Mouse (Mus musculus): ENCODE results near the gene Car11. TPM values are rescaled to one million over a fixed set of nuclear protein-coding genes. Genes with fewer than 3 reads are reported as not detected.
A peak's percentile ranks its signal among the peaks of the same experiment; 100 is the strongest.

The Car11 gene
- polyA plus RNA-seq, 1 experiment: not detected

- no peak overlapping the region for H3K4me3 ChIP-seq (ENCODE audit: insufficient read depth, low read depth, low read length)
- no peak overlapping the region for H3K27ac ChIP-seq (ENCODE audit: insufficient read depth, low read depth, low read length)
- 87% methylated on average over 9 of the region's 9 CpGs for WGBS
- TF ChIP-seq CTCF (IDR thresholded peaks at IDR 0.05; ENCODE audit: insufficient read depth, low read depth, low read length) (no peak), POLR2A (IDR thresholded peaks at IDR 0.05; ENCODE audit: insufficient read depth, low read depth, low read length) (no peak)
- no peaks in the 10 kb centered on the region; the same call in 1 of the 2 replicates for H3K4me1 ChIP-seq (ENCODE audit: control insufficient read depth, insufficient read depth, low read length)
These were observed 25.5 kb downstream of the Car11 start for GRCm38 (mm10) chr7:45725151-45725550.

DNA sequence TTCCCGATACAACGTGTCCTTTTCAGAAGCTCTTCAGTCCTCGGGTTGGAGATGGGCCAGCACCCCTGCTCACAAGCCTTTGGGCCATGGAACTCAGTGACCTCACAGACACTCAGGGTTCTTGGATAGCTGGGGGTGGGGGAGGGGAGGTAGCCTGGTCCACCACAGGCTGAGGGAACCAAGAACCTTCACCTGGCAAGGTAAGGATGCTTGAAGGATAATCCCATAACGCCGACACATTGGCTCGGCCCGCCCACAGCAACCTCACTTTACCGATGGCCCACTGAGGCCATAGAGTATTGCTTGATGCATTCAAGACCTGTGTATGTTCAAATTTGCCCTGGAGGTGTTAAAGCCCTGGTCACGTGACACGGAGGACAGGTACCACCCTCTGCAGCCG lies 26.1 kb downstream of the Car11 start, which contains the start of gene Spaca4:
TSS of gene Spaca4 (minus strand) at position 101 of the 400 bp plus-strand sequence.
- H3K4me1 ChIP-seq (ENCODE audit: control insufficient read depth, insufficient read depth, low read length): no peaks in the 10 kb centered on the region; the same call in 1 of the 2 replicates
- no peak within 1 kb of the TSS for H3K4me3 ChIP-seq (ENCODE audit: insufficient read depth, low read depth, low read length)
- TF ChIP-seq CTCF (IDR thresholded peaks at IDR 0.05; ENCODE audit: insufficient read depth, low read depth, low read length) (no peak), POLR2A (IDR thresholded peaks at IDR 0.05; ENCODE audit: insufficient read depth, low read depth, low read length) (no peak)
- WGBS: 84% methylated on average over 11 of the region's 11 CpGs
- no peak within 1 kb of the TSS for H3K27ac ChIP-seq (ENCODE audit: insufficient read depth, low read depth, low read length)

DNA sequence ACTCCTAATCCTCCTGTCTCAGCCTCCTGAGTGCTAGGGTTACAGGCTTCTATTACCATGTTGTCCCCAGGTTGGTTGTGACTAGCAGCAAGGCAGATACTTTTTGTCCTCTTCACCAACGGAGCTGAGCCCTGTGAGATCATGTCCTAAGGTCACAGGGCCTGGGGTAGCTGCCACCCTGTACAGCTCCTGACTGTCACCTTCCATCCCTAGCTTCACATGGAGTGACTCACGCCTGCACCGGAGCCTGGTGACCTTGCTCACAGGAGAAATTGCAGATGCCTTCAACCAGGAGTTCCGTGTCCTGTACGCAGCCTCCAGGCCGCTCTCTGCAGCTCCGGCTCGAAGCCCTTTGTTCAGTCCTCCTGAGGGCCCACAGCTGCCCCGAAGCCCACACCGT lies 26.8 kb downstream of the Car11 start:
- whole genome bisulfite sequencing: 91% methylated on average over 10 of the region's 10 CpGs
- Histone ChIP-seq H3K4me1 (ENCODE audit: control insufficient read depth, insufficient read depth, low read length) (no peaks in the 10 kb centered on the region), H3K4me3 (ENCODE audit: insufficient read depth, low read depth, low read length) (no peak overlapping the region), H3K27ac (ENCODE audit: insufficient read depth, low read depth, low read length) (no peak overlapping the region)
- TF ChIP-seq CTCF (IDR thresholded peaks at IDR 0.05; ENCODE audit: insufficient read depth, low read depth, low read length): no peak

DNA sequence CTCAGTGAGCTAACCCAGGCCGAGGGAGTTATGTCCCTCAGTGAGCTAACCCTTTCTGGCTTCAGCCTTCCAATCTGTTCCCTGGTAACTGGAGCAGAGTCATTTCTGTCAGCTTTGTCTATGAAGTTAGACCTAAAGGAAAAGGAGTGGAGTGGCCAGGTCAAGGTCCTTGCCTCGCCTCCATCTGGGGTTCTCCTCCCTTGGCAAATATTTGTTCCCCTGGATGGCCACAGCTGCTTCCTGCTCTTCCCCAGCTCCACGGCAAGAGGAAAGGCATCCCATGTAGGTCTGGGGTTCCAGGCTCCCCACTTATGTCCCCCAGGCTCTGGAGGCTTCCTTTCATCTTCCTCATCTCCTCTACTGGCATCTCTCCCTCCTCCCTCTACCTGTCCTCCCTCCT lies 28.0 kb downstream of the Car11 start:
- Histone ChIP-seq H3K4me3 (ENCODE audit: insufficient read depth, low read depth, low read length) (no peak overlapping the region), H3K4me1 (ENCODE audit: control insufficient read depth, insufficient read depth, low read length) (no peaks in the 10 kb centered on the region), H3K27ac (ENCODE audit: insufficient read depth, low read depth, low read length) (no peak overlapping the region)
- 81% methylated on average over 3 of the region's 3 CpGs for WGBS
- no peak for TF ChIP-seq POLR2A (IDR thresholded peaks at IDR 0.05; ENCODE audit: insufficient read depth, low read depth, low read length)
- no peak for TF ChIP-seq CTCF (IDR thresholded peaks at IDR 0.05; ENCODE audit: insufficient read depth, low read depth, low read length)

GRCm38 (mm10) chr7:45730727-45731431 lies 31.2 kb downstream of the Car11 start:
- TF ChIP-seq POLR2A (IDR thresholded peaks at IDR 0.05; ENCODE audit: insufficient read depth, low read depth, low read length): no peak
- peak; percentile 16; the same call in 1 of the 2 replicates for TF ChIP-seq CTCF (IDR thresholded peaks at IDR 0.05; ENCODE audit: insufficient read depth, low read depth, low read length)
- Histone ChIP-seq H3K4me3 (ENCODE audit: insufficient read depth, low read depth, low read length) (no peak overlapping the region), H3K4me1 (ENCODE audit: control insufficient read depth, insufficient read depth, low read length) (no peaks in the 10 kb centered on the region), H3K27ac (ENCODE audit: insufficient read depth, low read depth, low read length) (no peak overlapping the region)
- 37% methylated on average over 16 of the region's 16 CpGs for WGBS

GRCm38 (mm10) chr7:45733477-45733876 lies 33.8 kb downstream of the Car11 start:
- whole genome bisulfite sequencing: 89% methylated on average over 5 of the region's 5 CpGs

GRCm38 (mm10) chr7:45739162-45739763 lies 39.6 kb downstream of the Car11 start:
- Histone ChIP-seq H3K27ac (ENCODE audit: insufficient read depth, low read depth, low read length) (no peak overlapping the region), H3K4me1 (ENCODE audit: control insufficient read depth, insufficient read depth, low read length) (peaks cover 15% of the 10 kb centered on the region), H3K4me3 (ENCODE audit: insufficient read depth, low read depth, low read length) (no peak overlapping the region)
- peak; percentile 22; the same call in 1 of the 2 replicates for TF ChIP-seq CTCF (IDR thresholded peaks at IDR 0.05; ENCODE audit: insufficient read depth, low read depth, low read length)
- no peak for TF ChIP-seq POLR2A (IDR thresholded peaks at IDR 0.05; ENCODE audit: insufficient read depth, low read depth, low read length)
- WGBS: 9% methylated on average over 9 of the region's 9 CpGs

More at GRCm38 (mm10) chr7:45733477-45733876, 33.8 kb downstream of the Car11 start:
- Histone ChIP-seq H3K4me1 (ENCODE audit: control insufficient read depth, insufficient read depth, low read length) (no peaks in the 10 kb centered on the region), H3K4me3 (ENCODE audit: insufficient read depth, low read depth, low read length) (no peak overlapping the region), H3K27ac (ENCODE audit: insufficient read depth, low read depth, low read length) (no peak overlapping the region)
- TF ChIP-seq CTCF (IDR thresholded peaks at IDR 0.05; ENCODE audit: insufficient read depth, low read depth, low read length) (no peak), POLR2A (IDR thresholded peaks at IDR 0.05; ENCODE audit: insufficient read depth, low read depth, low read length) (no peak)

- Histone ChIP-seq H3K4me3 (ENCODE audit: insufficient read depth, low read depth, low read length) (no peak overlapping the region), H3K27ac (ENCODE audit: insufficient read depth, low read depth, low read length) (no peak overlapping the region), H3K4me1 (ENCODE audit: control insufficient read depth, insufficient read depth, low read length) (peaks cover 15% of the 10 kb centered on the region)
- TF ChIP-seq CTCF (IDR thresholded peaks at IDR 0.05; ENCODE audit: insufficient read depth, low read depth, low read length) (no peak), POLR2A (IDR thresholded peaks at IDR 0.05; ENCODE audit: insufficient read depth, low read depth, low read length) (no peak)
- 64% methylated on average over 10 of the region's 10 CpGs for WGBS
These were observed 40.2 kb downstream of the Car11 start for GRCm38 (mm10) chr7:45739820-45740219.

DNA sequence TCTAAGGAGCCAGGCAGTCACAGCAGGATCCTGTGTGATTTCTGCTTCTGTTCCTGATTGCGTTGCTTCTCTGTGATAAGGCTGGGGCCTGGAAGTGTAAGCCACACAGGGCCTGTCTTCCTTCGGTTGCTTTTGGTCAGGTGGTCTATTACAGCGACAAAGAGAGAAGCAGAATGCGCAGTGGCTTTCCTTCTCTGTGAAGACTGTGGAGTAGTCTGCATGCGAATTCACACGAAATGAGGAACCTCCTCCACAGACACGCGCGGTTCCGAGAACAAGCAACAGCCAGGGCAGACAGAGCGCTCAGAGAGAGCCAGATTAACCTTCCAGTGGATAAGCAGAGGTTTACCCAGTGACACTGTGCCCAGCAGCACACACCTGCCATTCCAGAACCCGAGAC lies 41.7 kb downstream of the Car11 start:
- WGBS: 70% methylated on average over 12 of the region's 12 CpGs
- TF ChIP-seq POLR2A (IDR thresholded peaks at IDR 0.05; ENCODE audit: insufficient read depth, low read depth, low read length) (no peak), CTCF (IDR thresholded peaks at IDR 0.05; ENCODE audit: insufficient read depth, low read depth, low read length) (no peak)
- Histone ChIP-seq H3K4me1 (ENCODE audit: control insufficient read depth, insufficient read depth, low read length) (peaks cover 15% of the 10 kb centered on the region), H3K27ac (ENCODE audit: insufficient read depth, low read depth, low read length) (peak overlapping the region; percentile 14; the same call in 1 of the 2 replicates), H3K4me3 (ENCODE audit: insufficient read depth, low read depth, low read length) (peak overlapping the region; percentile 41)
